Mouse (Mus musculus) stomach, embryonic 15.5 days (tissue): ENCODE data around the gene Vwa8. TPM values are rescaled to one million over a fixed set of nuclear protein-coding genes. Genes with fewer than 3 reads are reported as not detected.

ENCODE experiments used
- ATAC-seq: fragments of 200-750 bp; cut with Nextera tagmentation; 2 replicates; pipeline ENCODE4 v1.8.0; 2017; ENCODE audit warnings: low read depth, moderate number of reproducible peaks, moderate TSS enrichment; ENCODE audit not compliant: insufficient read depth, low FRiP score
- H3K27ac ChIP-seq: fragments of 300-500 bp; sonication (generic); 2 replicates; pipeline ENCODE4 v1.5.1; 2015; ENCODE audit warnings: mild to moderate bottlenecking, inconsistent platforms
- H3K27me3 ChIP-seq: fragments of 300-500 bp; sonication (generic); replicated peaks from 2 replicates; pipeline ENCODE4 v1.6.1; 2015; ENCODE audit warnings: inconsistent platforms
- H3K36me3 ChIP-seq: fragments of 300-500 bp; sonication (generic); 2 replicates; pipeline ENCODE4 v1.6.1; 2015; ENCODE audit warnings: inconsistent platforms
- H3K4me1 ChIP-seq: fragments of 300-500 bp; sonication (generic); 2 replicates; pipeline ENCODE4 v1.6.1; 2015; ENCODE audit warnings: inconsistent platforms
- H3K4me2 ChIP-seq: fragments of 300-500 bp; sonication (generic); 2 replicates; pipeline ENCODE4 v1.6.1; 2015; ENCODE audit warnings: mild to moderate bottlenecking, inconsistent platforms
- H3K4me3 ChIP-seq: fragments of 300-500 bp; sonication (generic); replicated peaks from 2 replicates; pipeline ENCODE4 v1.5.1; 2015; ENCODE audit warnings: inconsistent platforms
- H3K9ac ChIP-seq: fragments of 300-500 bp; sonication (generic); 2 replicates; pipeline ENCODE4 v1.6.1; 2015; ENCODE audit warnings: inconsistent platforms
- H3K9me3 ChIP-seq: fragments of 300-500 bp; sonication (generic); 2 replicates; pipeline ENCODE4 v1.6.1; 2016; ENCODE audit warnings: inconsistent platforms
- WGBS: fragments of 180-500 bp; shearing (Covaris S2); methylation state at CpG from one replicate; pipeline ENCODE4 v1.1.7; 2015; 5-methylcytosine and 5-hydroxymethylcytosine counted together
- polyA plus RNA-seq: library from polyadenylated mRNA; unstranded; fragments of >200 nt; fragmentation: Nextera tagmentation; extraction: Ambion mirVana; gene quantifications from 2 replicates; pipeline ENCODE4 v1.2.1, GENCODE M21; 2015

The Vwa8 gene
- polyA plus RNA-seq, 1 experiment from 2014 or later: 11.0 TPM

GRCm38 (mm10) chr14:79139096-79139651 is 290.3 kb downstream of the Vwa8 start:
- 91% methylated on average over 6 of the region's 6 CpGs for WGBS
- no peaks in the 10 kb centered on the region for H3K27me3 ChIP-seq
- no peaks in the 10 kb centered on the region for H3K9me3 ChIP-seq
- H3K4me3 ChIP-seq: no peak overlapping the region
- H3K9ac ChIP-seq: no peak overlapping the region
- H3K4me2 ChIP-seq: no peak overlapping the region
- H3K4me1 ChIP-seq: peaks cover 13% of the 10 kb centered on the region
- H3K27ac ChIP-seq: no peak overlapping the region
- H3K36me3 ChIP-seq: no peaks in the 10 kb centered on the region
- ATAC-seq: no peak

GRCm38 (mm10) chr14:79139918-79140825 is 291.3 kb downstream of the Vwa8 start:
- no peak overlapping the region for H3K9ac ChIP-seq
- no peaks in the 10 kb centered on the region for H3K9me3 ChIP-seq
- H3K4me1 ChIP-seq: peaks cover 10% of the 10 kb centered on the region
- 32% methylated on average over 19 of the region's 19 CpGs for WGBS
- ATAC-seq: no peak
- no peaks in the 10 kb centered on the region for H3K36me3 ChIP-seq
- no peaks in the 10 kb centered on the region for H3K27me3 ChIP-seq
- H3K4me3 ChIP-seq: no peak overlapping the region
- H3K27ac ChIP-seq: no peak overlapping the region
- no peak overlapping the region for H3K4me2 ChIP-seq

- H3K4me1 ChIP-seq: peaks cover 10% of the 10 kb centered on the region
- ATAC-seq: no peak
- 67% methylated on average over 2 of the region's 2 CpGs for WGBS
- no peak overlapping the region for H3K27ac ChIP-seq
- H3K9me3 ChIP-seq: no peaks in the 10 kb centered on the region
- H3K4me2 ChIP-seq: no peak overlapping the region
- no peaks in the 10 kb centered on the region for H3K36me3 ChIP-seq
- H3K9ac ChIP-seq: no peak overlapping the region
- no peak overlapping the region for H3K4me3 ChIP-seq
- no peaks in the 10 kb centered on the region for H3K27me3 ChIP-seq
Measured at GRCm38 (mm10) chr14:79140826-79141219, 292.0 kb downstream of the Vwa8 start.

- Histone ChIP-seq H3K27ac (no peak overlapping the region), H3K9me3 (no peaks in the 10 kb centered on the region), H3K27me3 (no peaks in the 10 kb centered on the region), H3K36me3 (no peaks in the 10 kb centered on the region), H3K4me1 (peaks cover 10% of the 10 kb centered on the region), H3K9ac (no peak overlapping the region), H3K4me3 (no peak overlapping the region), H3K4me2 (no peak overlapping the region)
- no peak for ATAC-seq
- 88% methylated on average over 4 of the region's 4 CpGs for WGBS
Measured at GRCm38 (mm10) chr14:79142342-79142741, 293.5 kb downstream of the Vwa8 start.

GRCm38 (mm10) chr14:79143696-79144095 is 294.8 kb downstream of the Vwa8 start:
- H3K27me3 ChIP-seq: no peaks in the 10 kb centered on the region
- peaks cover 10% of the 10 kb centered on the region for H3K4me1 ChIP-seq
- no peak overlapping the region for H3K27ac ChIP-seq
- ATAC-seq: no peak
- H3K4me3 ChIP-seq: no peak overlapping the region
- H3K4me2 ChIP-seq: no peak overlapping the region
- no peaks in the 10 kb centered on the region for H3K9me3 ChIP-seq
- H3K36me3 ChIP-seq: no peaks in the 10 kb centered on the region
- no peak overlapping the region for H3K9ac ChIP-seq
- 91% methylated on average over 9 of the region's 9 CpGs for WGBS

- no peak overlapping the region for H3K27ac ChIP-seq
- no peak overlapping the region for H3K9ac ChIP-seq
- no peak overlapping the region for H3K4me2 ChIP-seq
- H3K9me3 ChIP-seq: no peaks in the 10 kb centered on the region
- no peaks in the 10 kb centered on the region for H3K27me3 ChIP-seq
- H3K36me3 ChIP-seq: no peaks in the 10 kb centered on the region
- 85% methylated on average over 13 of the region's 13 CpGs for WGBS
- no peak overlapping the region for H3K4me3 ChIP-seq
- no peak for ATAC-seq
- peaks cover 10% of the 10 kb centered on the region for H3K4me1 ChIP-seq
Measured at GRCm38 (mm10) chr14:79144278-79145224, 295.7 kb downstream of the Vwa8 start.

GRCm38 (mm10) chr14:79151711-79152110 is 302.9 kb downstream of the Vwa8 start:
- H3K9ac ChIP-seq: no peak overlapping the region
- H3K4me2 ChIP-seq: no peak overlapping the region
- H3K4me1 ChIP-seq: no peaks in the 10 kb centered on the region
- H3K4me3 ChIP-seq: no peak overlapping the region
- no peaks in the 10 kb centered on the region for H3K36me3 ChIP-seq
- no peaks in the 10 kb centered on the region for H3K9me3 ChIP-seq
- H3K27me3 ChIP-seq: no peaks in the 10 kb centered on the region
- ATAC-seq: no peak
- no peak overlapping the region for H3K27ac ChIP-seq
- 82% methylated on average over 7 of the region's 7 CpGs for WGBS

- Histone ChIP-seq H3K27ac (no peak overlapping the region), H3K9me3 (no peaks in the 10 kb centered on the region), H3K4me3 (no peak overlapping the region), H3K4me1 (peaks cover 11% of the 10 kb centered on the region), H3K9ac (no peak overlapping the region), H3K27me3 (no peaks in the 10 kb centered on the region), H3K4me2 (no peak overlapping the region), H3K36me3 (no peaks in the 10 kb centered on the region)
- WGBS: 75% methylated on average over 6 of the region's 6 CpGs
- no peak for ATAC-seq
Measured at GRCm38 (mm10) chr14:79153896-79154295, 305.0 kb downstream of the Vwa8 start.

GRCm38 (mm10) chr14:79154961-79155360 is 306.1 kb downstream of the Vwa8 start:
- WGBS: 60% methylated on average over 11 of the region's 11 CpGs
- no peak overlapping the region for H3K4me3 ChIP-seq
- no peaks in the 10 kb centered on the region for H3K27me3 ChIP-seq
- H3K27ac ChIP-seq: no peak overlapping the region
- H3K9ac ChIP-seq: no peak overlapping the region
- no peaks in the 10 kb centered on the region for H3K9me3 ChIP-seq
- peaks cover 11% of the 10 kb centered on the region for H3K4me1 ChIP-seq
- ATAC-seq: no peak
- no peaks in the 10 kb centered on the region for H3K36me3 ChIP-seq
- no peak overlapping the region for H3K4me2 ChIP-seq

GRCm38 (mm10) chr14:79156526-79157411 is 307.9 kb downstream of the Vwa8 start:
- WGBS: 57% methylated on average over 10 of the region's 10 CpGs
- ATAC-seq: no peak
- Histone ChIP-seq H3K27me3 (no peaks in the 10 kb centered on the region), H3K36me3 (no peaks in the 10 kb centered on the region), H3K27ac (peak overlapping the region; percentile 45), H3K9me3 (no peaks in the 10 kb centered on the region), H3K4me2 (no peak overlapping the region), H3K9ac (no peak overlapping the region), H3K4me1 (peaks cover 11% of the 10 kb centered on the region), H3K4me3 (no peak overlapping the region)
